Mouse (Mus musculus) spleen, adult 2 months (tissue): ENCODE measurements around the gene Srrm3. TPM values are rescaled to one million over a fixed set of nuclear protein-coding genes. Genes with fewer than 3 reads are reported as not detected.

ENCODE experiments used
- DNase-seq, 2 experiments: peaks; one replicate each; pipeline versions ENCODE4 v3.0.0 to v3.0.0-alpha.2; 2012 to 2021; ENCODE audit warnings: low spot score in 2 of 2, low read depth in 1 of 2
- H3K27ac ChIP-seq: fragments of 200-500 bp; 2 replicates; pipeline ENCODE4 v1.5.1; 2012; ENCODE audit warnings: low read length, inconsistent platforms; ENCODE audit not compliant: insufficient read depth
- H3K27me3 ChIP-seq: fragments of 200-500 bp; 2 replicates; pipeline ENCODE4 v1.6.1; 2012; ENCODE audit warnings: mild to moderate bottlenecking, moderate library complexity, low read length, inconsistent platforms; ENCODE audit not compliant: control insufficient read depth, insufficient read depth
- H3K36me3 ChIP-seq: fragments of 200-500 bp; 2 replicates; pipeline ENCODE4 v1.6.1; 2012; ENCODE audit warnings: mild to moderate bottlenecking, low read length, inconsistent platforms; ENCODE audit not compliant: control insufficient read depth, insufficient read depth
- H3K4me1 ChIP-seq: fragments of 200-500 bp; 2 replicates; pipeline ENCODE4 v1.6.1; 2011; ENCODE audit warnings: inconsistent platforms; ENCODE audit not compliant: control insufficient read depth, insufficient read depth, insufficient read length
- H3K4me3 ChIP-seq: fragments of 200-500 bp; 2 replicates; pipeline ENCODE4 v1.5.1; 2011; ENCODE audit warnings: mild to moderate bottlenecking, inconsistent platforms; ENCODE audit not compliant: insufficient read depth, insufficient read length; ENCODE audit errors: extremely low read depth
- CTCF ChIP-seq: fragments of 200-500 bp; IDR thresholded peaks from 2 replicates; pipeline ENCODE4 v1.5.1; 2011; ENCODE audit warnings: mild to moderate bottlenecking, inconsistent platforms; ENCODE audit not compliant: insufficient read depth, insufficient read length, insufficient replicate concordance; ENCODE audit errors: extremely low read depth
- POLR2A ChIP-seq: fragments of 200-500 bp; IDR thresholded peaks from 2 replicates; pipeline ENCODE4 v1.6.1; 2011; ENCODE audit warnings: low read depth, low read length, inconsistent platforms
- WGBS: fragments of 180-500 bp; shearing (Covaris S2); methylation state at CpG from one replicate; pipeline ENCODE4 v1.1.7; 2018; 5-methylcytosine and 5-hydroxymethylcytosine counted together
- polyA plus RNA-seq: library from polyadenylated mRNA; depleted of rRNA; stranded (reverse); fragments of >200 nt; gene quantifications from 2 replicates; pipeline ENCODE4 v1.2.3, GENCODE M21; 2012

The Srrm3 gene
- polyA plus RNA-seq, 1 experiment: 0.06 TPM

GRCm38 (mm10) chr5:135778471-135779445 is 27.9 kb upstream of the Srrm3 start, which contains the start of gene Mdh2:
Mdh2 (plus strand) TSS chr5:135778480.
- 2% methylated on average over 70 of the region's 70 CpGs for WGBS
- Histone ChIP-seq H3K36me3 (peaks cover 6% of the 10 kb centered on the region), H3K4me3 (peak within 1 kb of the TSS; percentile 94), H3K4me1 (peaks cover 9% of the 10 kb centered on the region; the same call in 1 of the 2 replicates), H3K27me3 (no peaks in the 10 kb centered on the region), H3K27ac (peak within 1 kb of the TSS; percentile 93)
- peak; percentile 100 for DNase-seq
- peak; percentile 97 for TF ChIP-seq POLR2A
- TF ChIP-seq CTCF: no peak

- Histone ChIP-seq H3K27ac (no peak overlapping the region), H3K27me3 (no peaks in the 10 kb centered on the region), H3K4me3 (no peak overlapping the region), H3K36me3 (peaks cover 19% of the 10 kb centered on the region), H3K4me1 (peaks cover 9% of the 10 kb centered on the region; the same call in 1 of the 2 replicates)
- no peak for TF ChIP-seq CTCF
- TF ChIP-seq POLR2A: no peak
- DNase-seq: no peak
- 28% methylated on average over 8 of the region's 8 CpGs for WGBS
Measured at GRCm38 (mm10) chr5:135780331-135780730, 26.4 kb upstream of the Srrm3 start.

GRCm38 (mm10) chr5:135782901-135783300 is 23.8 kb upstream of the Srrm3 start:
- H3K4me3 ChIP-seq: no peak overlapping the region
- no peak for TF ChIP-seq POLR2A
- TF ChIP-seq CTCF: no peak
- 96% methylated on average over 4 of the region's 4 CpGs for WGBS
- no peak overlapping the region for H3K27ac ChIP-seq
- peaks cover 40% of the 10 kb centered on the region for H3K36me3 ChIP-seq
- peaks cover 5% of the 10 kb centered on the region; the same call in 1 of the 2 replicates for H3K4me1 ChIP-seq
- H3K27me3 ChIP-seq: no peaks in the 10 kb centered on the region
- DNase-seq: no peak

- TF ChIP-seq POLR2A (no peak), CTCF (peak; percentile 96)
- WGBS: 25% methylated on average over 20 of the region's 20 CpGs
Measured at GRCm38 (mm10) chr5:135793996-135794858, 12.5 kb upstream of the Srrm3 start.

GRCm38 (mm10) chr5:135794859-135795181 is 11.9 kb upstream of the Srrm3 start:
- TF ChIP-seq CTCF: no peak
- no peak for TF ChIP-seq POLR2A
- peaks cover 5% of the 10 kb centered on the region; the same call in 1 of the 2 replicates for H3K4me1 ChIP-seq
- peaks cover 8% of the 10 kb centered on the region for H3K36me3 ChIP-seq
- no peaks in the 10 kb centered on the region for H3K27me3 ChIP-seq
- WGBS: 26% methylated on average over 5 of the region's 5 CpGs
- no peak overlapping the region for H3K4me3 ChIP-seq
- H3K27ac ChIP-seq: no peak overlapping the region
- DNase-seq: no peak

More at GRCm38 (mm10) chr5:135793996-135794858, 12.5 kb upstream of the Srrm3 start:
- Histone ChIP-seq H3K4me1 (peaks cover 5% of the 10 kb centered on the region; the same call in 1 of the 2 replicates), H3K36me3 (peaks cover 13% of the 10 kb centered on the region), H3K4me3 (peak overlapping the region; percentile 56), H3K27me3 (no peaks in the 10 kb centered on the region), H3K27ac (no peak overlapping the region)
- peak in 1 of 2 experiments; percentile 78 for DNase-seq

GRCm38 (mm10) chr5:135799746-135800145 is 6.9 kb upstream of the Srrm3 start:
- TF ChIP-seq CTCF (no peak), POLR2A (no peak)
- Histone ChIP-seq H3K27me3 (peaks cover 1% of the 10 kb centered on the region; the same call in 1 of the 2 replicates), H3K36me3 (no peaks in the 10 kb centered on the region), H3K27ac (no peak overlapping the region), H3K4me1 (peaks cover under 1% of the 10 kb centered on the region; the same call in 1 of the 2 replicates), H3K4me3 (no peak overlapping the region)
- DNase-seq: no peak
- 47% methylated on average over 4 of the region's 4 CpGs for WGBS
